19 mouse cellular contexts compared by ENCODE assay signal in genomic region chr2:58432211-58432610, GRCm38 (mm10). TPM values are rescaled to one million over a fixed set of nuclear protein-coding genes. Genes with fewer than 3 reads are reported as not detected.
DNase-seq lines count a peak whose midpoint lies in the region; ATAC-seq and TF ChIP-seq lines count a peak whose summit lies in the region.
"Had no signal": no experiment of that assay in that cellular context is flagged by ENCODE, and none has a peak within 500 bp of the region (broad histone marks: within the 10 kb centered on the region; RNA-seq: fewer than 3 reads in every experiment).

No protein-coding gene starts in this region.

- no peaks in the 10 kb centered on the region for H3K9me3 ChIP-seq in neural tube, embryonic 13.5 days
- H3K9me3 ChIP-seq in neural tube, embryonic 15.5 days (replicated peaks): no peaks in the 10 kb centered on the region
- H3K9me3 ChIP-seq: heart, embryonic 13.5 days; hindbrain, embryonic 10.5 days had no signal

- no peaks in the 10 kb centered on the region for H3K36me3 ChIP-seq in neural tube, embryonic 13.5 days
- H3K36me3 ChIP-seq in neural tube, embryonic 15.5 days: 0 out of 2 replicates have a peak, but pooled peaks cover 3% of the 10 kb centered on the region
- H3K36me3 ChIP-seq: hindbrain, embryonic 10.5 days had no signal

- H3K27me3 ChIP-seq in neural tube, embryonic 13.5 days: no peaks in the 10 kb centered on the region
- H3K27me3 ChIP-seq in neural tube, embryonic 15.5 days (replicated peaks): no peaks in the 10 kb centered on the region
- H3K27me3 ChIP-seq: heart, embryonic 13.5 days had no signal

- peak; percentile 44 to 64 for DNase-seq in layer of hippocampus, adult 2 months (ENCODE audit: low spot score in 2 of 2)
- peak; percentile 63 to 96 for DNase-seq in left cerebral cortex, postnatal 25 days (ENCODE audit: low spot score in 2 of 2)
- DNase-seq in kidney, adult 8-10 months: no peak
- DNase-seq in urinary bladder, adult 2 months (ENCODE audit: low spot score): no peak
- no peak for DNase-seq in Muller cell, postnatal 12 days (ENCODE audit: inconsistent ontology term)
- DNase-seq: adrenal gland, postnatal 36 days; embryo, embryonic 11 days; gastrocnemius, postnatal 36 days; kidney, adult 11 months; kidney, postnatal 4 days; lung, adult 18-20 months; midbrain, embryonic 14.5 days; thymus, adult 18-20 months had no signal

- no peak overlapping the region for H3K9ac ChIP-seq in neural tube, embryonic 13.5 days
- H3K9ac ChIP-seq in neural tube, embryonic 15.5 days (replicated peaks): no peak overlapping the region
- H3K9ac ChIP-seq: heart, embryonic 13.5 days had no signal

- H3K27ac ChIP-seq in neural tube, embryonic 13.5 days (replicated peaks): no peak overlapping the region
- H3K27ac ChIP-seq in neural tube, embryonic 15.5 days (replicated peaks): no peak overlapping the region
- no peak overlapping the region for H3K27ac ChIP-seq in layer of hippocampus, adult 2 months
- H3K27ac ChIP-seq: heart, embryonic 13.5 days; hindbrain, embryonic 10.5 days had no signal

- intact Hi-C loops in left cerebral cortex, postnatal 25 days (cut with DNase I): loop anchor here (5.0 to 10.0 kb wide), 3 partner anchors 75 to 190 kb away; partner anchors contain the start of gene Acvr1c

- WGBS in neural tube, embryonic 13.5 days: 93% methylated on average over 7 of the region's 7 CpGs
- 87% methylated on average over 7 of the region's 7 CpGs for WGBS in neural tube, embryonic 15.5 days

- H3K4me2 ChIP-seq in neural tube, embryonic 13.5 days: no peak overlapping the region
- no peak overlapping the region for H3K4me2 ChIP-seq in neural tube, embryonic 15.5 days
- H3K4me2 ChIP-seq: heart, embryonic 13.5 days had no signal

- peak; percentile 49; the same call in 1 of the 2 replicates for ATAC-seq in neural tube, embryonic 13.5 days (ENCODE audit: low read depth)
- ATAC-seq in neural tube, embryonic 15.5 days (ENCODE audit: low FRiP score): no peak
- ATAC-seq: CD4-positive, CD25-positive, alpha-beta regulatory T cell, adult 4 months had no signal

- H3K4me3 ChIP-seq in neural tube, embryonic 13.5 days: no peak overlapping the region
- no peak overlapping the region for H3K4me3 ChIP-seq in neural tube, embryonic 15.5 days (replicated peaks)
- H3K4me3 ChIP-seq in layer of hippocampus, adult 2 months: no peak overlapping the region
- H3K4me3 ChIP-seq: heart, embryonic 13.5 days; hindbrain, embryonic 10.5 days had no signal

- TF ChIP-seq CTCF in layer of hippocampus, adult 2 months (conservative IDR thresholded peaks at IDR 0.05): no peak

- 0 out of 2 replicates have a peak, but pooled peaks cover 6% of the 10 kb centered on the region for H3K4me1 ChIP-seq in neural tube, embryonic 13.5 days (replicated peaks)
- 0 out of 2 replicates have a peak, but pooled peaks cover 8% of the 10 kb centered on the region for H3K4me1 ChIP-seq in neural tube, embryonic 15.5 days
- H3K4me1 ChIP-seq: hindbrain, embryonic 10.5 days had no signal

RNA-seq across cellular contexts. Expression of gene Gm17409, which starts 37.7 kb away (rescaled TPM):
- not detected in 2 replicates for polyA plus RNA-seq in neural tube, embryonic 13.5 days (2015; fragmentation: Nextera tagmentation; extraction: Ambion mirVana)
- not detected in 2 replicates for polyA plus RNA-seq in neural tube, embryonic 15.5 days (2015; fragmentation: Nextera tagmentation; extraction: Ambion mirVana)
- not detected for total RNA-seq in layer of hippocampus, adult 2 months (2021)
- total RNA-seq in left cerebral cortex, postnatal 25 days (2021): not detected
- polyA plus RNA-seq in urinary bladder, adult 2 months (2012; rRNA removed): not detected in 2 replicates
- total RNA-seq: adrenal gland, postnatal 36 days; gastrocnemius, postnatal 36 days had no signal
- polyA plus RNA-seq: CD4-positive, CD25-positive, alpha-beta regulatory T cell, adult 4 months; hindbrain, embryonic 10.5 days; limb, embryonic 14.5 days; midbrain, embryonic 14.5 days had no signal

Comparison
In these comparisons a context has a peak if more than half of its experiments do, and no peak if none do; other contexts are left out.
1. DNase-seq: peak in layer of hippocampus, adult 2 months (2 of 2) and left cerebral cortex, postnatal 25 days (2 of 2); none in kidney, adult 8-10 months (0 of 2), urinary bladder, adult 2 months (single experiment) and Muller cell, postnatal 12 days (single experiment).